Mouse (Mus musculus) spleen, adult 2 months (tissue): ENCODE results near the gene Wdr3. TPM values are rescaled to one million over a fixed set of nuclear protein-coding genes. Genes with fewer than 3 reads are reported as not detected.

ENCODE experiments used
- DNase-seq, 2 experiments: peaks; one replicate each; pipeline versions ENCODE4 v3.0.0 to v3.0.0-alpha.2; 2012 to 2021; ENCODE audit warnings: low spot score in 2 of 2, low read depth in 1 of 2
- H3K27ac ChIP-seq: fragments of 200-500 bp; 2 replicates; pipeline ENCODE4 v1.5.1; 2012; ENCODE audit warnings: low read length, inconsistent platforms; ENCODE audit not compliant: insufficient read depth
- H3K27me3 ChIP-seq: fragments of 200-500 bp; 2 replicates; pipeline ENCODE4 v1.6.1; 2012; ENCODE audit warnings: mild to moderate bottlenecking, moderate library complexity, low read length, inconsistent platforms; ENCODE audit not compliant: control insufficient read depth, insufficient read depth
- H3K36me3 ChIP-seq: fragments of 200-500 bp; 2 replicates; pipeline ENCODE4 v1.6.1; 2012; ENCODE audit warnings: mild to moderate bottlenecking, low read length, inconsistent platforms; ENCODE audit not compliant: control insufficient read depth, insufficient read depth
- H3K4me1 ChIP-seq: fragments of 200-500 bp; 2 replicates; pipeline ENCODE4 v1.6.1; 2011; ENCODE audit warnings: inconsistent platforms; ENCODE audit not compliant: control insufficient read depth, insufficient read depth, insufficient read length
- H3K4me3 ChIP-seq: fragments of 200-500 bp; 2 replicates; pipeline ENCODE4 v1.5.1; 2011; ENCODE audit warnings: mild to moderate bottlenecking, inconsistent platforms; ENCODE audit not compliant: insufficient read depth, insufficient read length; ENCODE audit errors: extremely low read depth
- CTCF ChIP-seq: fragments of 200-500 bp; IDR thresholded peaks from 2 replicates; pipeline ENCODE4 v1.5.1; 2011; ENCODE audit warnings: mild to moderate bottlenecking, inconsistent platforms; ENCODE audit not compliant: insufficient read depth, insufficient read length, insufficient replicate concordance; ENCODE audit errors: extremely low read depth
- POLR2A ChIP-seq: fragments of 200-500 bp; IDR thresholded peaks from 2 replicates; pipeline ENCODE4 v1.6.1; 2011; ENCODE audit warnings: low read depth, low read length, inconsistent platforms
- WGBS: fragments of 180-500 bp; shearing (Covaris S2); methylation state at CpG from one replicate; pipeline ENCODE4 v1.1.7; 2018; 5-methylcytosine and 5-hydroxymethylcytosine counted together
- polyA plus RNA-seq: library from polyadenylated mRNA; depleted of rRNA; stranded (reverse); fragments of >200 nt; gene quantifications from 2 replicates; pipeline ENCODE4 v1.2.3, GENCODE M21; 2012; rRNA removed

Gene Wdr3
- polyA plus RNA-seq, 1 experiment: 14.0 TPM

DNA sequence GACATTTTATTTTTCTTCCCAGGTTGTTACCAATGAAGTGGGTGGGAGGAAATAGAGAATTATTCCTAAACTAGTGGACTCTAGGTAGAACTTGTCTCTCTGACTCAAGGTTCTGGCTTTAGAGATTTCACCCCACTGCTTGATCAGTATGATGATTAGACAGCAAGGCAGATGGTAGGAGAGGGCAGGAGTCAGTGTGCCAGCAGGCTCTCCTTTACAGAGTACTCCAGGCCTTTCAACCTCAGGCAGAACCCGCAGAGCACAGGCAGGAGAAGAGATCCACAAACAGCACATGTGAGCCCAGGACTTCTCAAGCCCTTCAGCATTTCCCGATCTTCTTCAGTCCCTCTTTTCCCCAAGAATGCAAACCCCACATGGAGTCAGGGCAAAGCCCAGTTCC lies 43.5 kb downstream of the Wdr3 start:
- Histone ChIP-seq H3K4me1 (no peaks in the 10 kb centered on the region), H3K36me3 (no peaks in the 10 kb centered on the region), H3K27me3 (no peaks in the 10 kb centered on the region), H3K27ac (no peak overlapping the region), H3K4me3 (no peak overlapping the region)
- no peak for TF ChIP-seq POLR2A
- TF ChIP-seq CTCF: no peak
- WGBS: 80% methylated on average over 2 of the region's 2 CpGs
- DNase-seq: no peak

DNA sequence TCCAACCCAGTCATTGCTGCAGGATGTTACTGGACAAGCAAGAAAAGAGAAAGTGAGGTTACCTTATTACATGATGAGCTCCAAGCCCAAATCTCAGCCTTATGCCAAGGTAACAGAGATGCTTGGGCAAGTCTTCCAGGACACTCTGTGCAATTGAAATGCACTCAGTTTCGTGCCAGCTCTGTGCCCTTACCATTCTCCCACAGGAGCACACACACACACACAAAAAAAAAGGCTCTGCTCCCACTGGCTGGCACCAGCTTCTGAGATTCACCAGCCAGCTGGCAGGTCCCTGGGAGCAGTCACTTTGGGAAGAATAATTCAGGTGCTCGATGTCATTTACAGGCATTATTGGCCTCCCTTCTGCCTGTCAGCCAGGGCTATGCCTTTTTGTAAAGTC lies 55.5 kb downstream of the Wdr3 start:
- no peak overlapping the region for H3K27ac ChIP-seq
- no peak overlapping the region for H3K4me3 ChIP-seq
- 77% methylated on average over 2 of the region's 2 CpGs for WGBS
- H3K4me1 ChIP-seq: no peaks in the 10 kb centered on the region
- DNase-seq: no peak
- no peaks in the 10 kb centered on the region for H3K27me3 ChIP-seq
- TF ChIP-seq CTCF (no peak), POLR2A (no peak)
- no peaks in the 10 kb centered on the region for H3K36me3 ChIP-seq

DNA sequence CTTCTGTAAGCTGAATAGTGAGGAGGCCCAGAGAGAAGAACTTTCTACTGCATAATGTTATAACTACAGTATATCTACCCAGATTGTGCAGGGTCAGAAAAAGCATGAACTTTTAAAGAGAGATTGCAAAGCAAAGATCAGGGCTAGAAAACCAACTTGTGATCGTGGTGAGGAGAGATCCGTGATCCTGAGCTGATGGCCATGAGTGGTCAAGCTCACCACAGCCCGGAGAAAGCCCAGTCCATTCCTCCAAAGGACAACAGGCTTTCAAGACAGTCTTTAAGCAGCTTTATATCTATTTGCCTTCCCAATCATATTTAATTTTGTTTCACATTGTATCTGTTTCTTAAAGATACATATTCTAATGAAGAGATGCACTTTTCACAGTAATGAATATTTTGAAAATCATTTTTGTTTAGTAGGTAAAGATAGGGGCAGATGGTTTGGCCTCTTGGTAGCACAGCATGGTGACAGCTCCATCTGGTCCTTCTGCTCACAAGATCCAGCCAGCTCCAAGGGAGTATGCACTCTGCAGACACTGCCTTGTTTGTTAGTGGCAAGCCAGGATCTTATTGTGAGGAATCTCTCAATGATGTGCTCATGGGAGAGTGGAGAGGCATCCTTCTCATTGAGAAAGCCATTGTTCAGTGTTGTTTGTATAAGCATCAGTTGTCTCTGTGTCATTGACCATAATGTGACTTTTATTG lies 59.7 kb downstream of the Wdr3 start:
- H3K27ac ChIP-seq: no peak overlapping the region
- H3K36me3 ChIP-seq: no peaks in the 10 kb centered on the region
- no peaks in the 10 kb centered on the region for H3K4me1 ChIP-seq
- no peak for DNase-seq
- TF ChIP-seq CTCF (no peak), POLR2A (no peak)
- WGBS: 94% methylated on average over 3 of the region's 3 CpGs
- no peak overlapping the region for H3K4me3 ChIP-seq
- H3K27me3 ChIP-seq: no peaks in the 10 kb centered on the region

Other genes starting within 250 kb of the Wdr3 start
- gene Gdap2, start within 50 bp of the Wdr3 start, polyA plus RNA-seq: 7.6 and 8.1 TPM in 2 replicates